Mouse (Mus musculus) adrenal gland, adult 18-20 months (tissue): ENCODE data around the gene Tnnc1. TPM values are rescaled to one million over a fixed set of nuclear protein-coding genes. Genes with fewer than 3 reads are reported as not detected.

Experiments
- DNase-seq, 2 experiments: peaks; one replicate each; pipeline ENCODE4 v3.0.0; 2021 to 2022; ENCODE audit warnings: low spot score in 2 of 2
- total RNA-seq, 2 experiments: library from RNA; stranded (reverse); gene quantifications; 1 replicate in 1 of 2; 2 replicates in 1 of 2; pipeline ENCODE4 v1.2.3; 2021

Tnnc1 gene
- total RNA-seq, 2 experiments from 2014 or later, result 0.74 to 1.7 TPM

DNA sequence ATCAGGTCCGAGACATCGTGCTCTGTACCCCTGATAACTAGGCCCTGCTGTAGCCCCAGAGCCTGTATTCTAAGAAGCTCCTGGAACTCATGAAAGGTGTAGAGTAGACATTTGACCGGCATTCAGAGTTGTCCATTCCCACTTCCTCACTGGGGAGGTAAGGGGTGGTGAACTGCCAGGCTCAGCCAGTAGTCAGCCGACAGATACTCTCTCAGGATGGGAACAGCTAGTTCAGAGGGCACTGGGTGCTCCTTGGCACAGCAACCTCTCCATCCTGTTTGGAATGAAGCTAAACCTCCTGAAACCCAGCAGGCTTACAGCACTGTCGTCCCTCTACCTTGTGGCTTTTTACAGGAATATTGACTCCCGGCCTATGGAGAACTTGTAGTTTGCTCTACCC lies 3.7 kb downstream of the Tnnc1 start:
- no peak for DNase-seq

DNA sequence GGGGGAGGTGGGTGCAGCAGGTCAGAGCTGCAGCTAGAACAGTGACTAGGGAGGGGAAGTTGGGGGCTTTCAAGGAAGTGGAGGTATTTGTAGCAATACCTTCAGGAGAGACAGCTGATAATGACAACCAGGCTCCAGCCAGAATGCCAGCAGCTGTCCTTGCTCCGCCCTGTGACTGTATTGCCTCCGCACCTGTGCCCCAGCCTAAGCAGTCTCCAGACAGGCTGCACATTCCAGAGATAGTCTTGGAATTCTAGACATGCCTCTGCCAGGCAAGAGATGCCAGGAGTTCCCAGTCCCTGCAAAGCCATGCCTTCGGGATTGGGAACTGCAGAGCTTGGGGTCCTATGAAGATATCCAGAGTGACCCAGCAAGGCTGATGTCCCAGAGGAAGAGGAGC lies 4.4 kb downstream of the Tnnc1 start:
- DNase-seq, result no peak

DNA sequence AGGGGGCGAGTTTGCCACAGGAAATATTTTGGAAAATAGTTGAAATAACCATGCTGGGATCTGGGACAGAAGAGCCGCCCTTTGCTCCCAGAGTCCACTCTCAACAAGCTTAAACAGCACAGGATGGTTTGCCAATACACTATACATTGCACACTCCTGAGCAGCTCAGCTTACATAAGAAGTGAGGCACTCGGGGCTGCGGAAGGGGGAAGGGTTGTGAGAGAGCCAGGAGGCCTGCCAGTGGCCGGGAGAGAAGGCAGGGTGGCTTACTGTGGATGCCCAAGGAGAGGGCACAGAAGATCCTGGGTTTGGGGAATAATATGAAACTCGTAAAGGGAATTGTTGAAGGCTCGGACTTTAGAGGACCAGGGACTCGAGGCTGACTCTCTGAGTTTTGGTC lies 5.8 kb downstream of the Tnnc1 start:
- no peak for DNase-seq

DNA sequence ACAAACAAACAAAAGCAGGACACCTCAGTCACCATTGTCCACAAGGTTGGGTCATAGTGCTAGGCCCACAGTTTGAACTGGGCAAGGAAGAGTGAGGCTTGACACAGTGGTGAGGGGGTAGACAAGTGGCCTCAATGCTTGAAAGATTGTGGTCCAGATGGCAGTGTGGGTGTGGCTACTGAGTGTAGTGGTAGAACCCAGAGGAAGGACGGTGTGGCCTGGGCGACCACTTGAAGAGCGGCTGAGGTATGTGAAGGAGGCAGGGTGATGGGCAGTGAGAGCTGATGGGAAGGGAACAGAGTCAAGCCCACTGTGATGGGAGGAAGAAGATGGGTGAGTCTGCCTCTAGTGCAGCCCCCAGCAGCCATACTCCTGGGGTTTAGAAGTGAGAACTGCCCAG lies 6.6 kb downstream of the Tnnc1 start:
- DNase-seq, result no peak

DNA sequence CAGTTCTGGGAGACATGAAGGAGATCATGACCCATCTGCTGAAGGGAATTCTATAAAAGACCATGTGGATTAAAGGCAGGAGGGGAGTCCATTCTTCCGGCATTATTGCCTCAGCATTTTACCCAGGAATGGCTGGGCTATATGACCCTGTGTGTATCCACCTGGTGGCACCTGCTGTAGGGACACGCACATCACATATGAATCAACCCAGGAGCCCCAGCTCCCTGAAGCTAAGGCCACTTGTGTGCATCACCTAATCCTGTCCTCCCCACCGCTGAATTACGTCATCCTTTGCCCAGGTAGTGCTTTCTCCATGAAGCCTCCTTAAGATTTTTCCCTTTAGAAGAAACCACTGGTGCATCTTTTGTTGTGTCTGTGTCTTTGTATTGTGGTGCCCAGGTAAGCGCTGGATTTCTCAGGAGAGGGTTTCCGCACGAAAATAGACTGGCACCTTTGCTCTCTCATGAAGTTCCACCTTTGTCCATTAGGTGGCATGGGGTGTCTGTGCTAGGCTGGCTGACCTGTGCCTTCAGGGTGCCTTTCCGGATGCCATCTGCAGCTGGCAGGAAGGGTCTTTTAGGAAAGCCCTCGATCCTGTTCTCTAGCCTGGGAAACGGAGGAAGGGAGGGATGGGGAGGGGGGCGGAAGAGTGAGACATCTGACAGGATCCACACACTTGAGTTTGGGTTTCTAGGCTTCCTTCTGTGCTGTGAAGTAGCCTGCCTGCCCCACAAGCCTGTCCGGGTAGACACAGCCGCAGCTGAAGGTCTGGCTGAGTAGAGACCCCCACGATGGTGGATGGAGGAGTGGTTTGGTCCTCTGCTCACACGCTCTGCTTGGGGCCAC lies 7.3 kb downstream of the Tnnc1 start:
- DNase-seq, result peak; percentile 51 to 61

DNA sequence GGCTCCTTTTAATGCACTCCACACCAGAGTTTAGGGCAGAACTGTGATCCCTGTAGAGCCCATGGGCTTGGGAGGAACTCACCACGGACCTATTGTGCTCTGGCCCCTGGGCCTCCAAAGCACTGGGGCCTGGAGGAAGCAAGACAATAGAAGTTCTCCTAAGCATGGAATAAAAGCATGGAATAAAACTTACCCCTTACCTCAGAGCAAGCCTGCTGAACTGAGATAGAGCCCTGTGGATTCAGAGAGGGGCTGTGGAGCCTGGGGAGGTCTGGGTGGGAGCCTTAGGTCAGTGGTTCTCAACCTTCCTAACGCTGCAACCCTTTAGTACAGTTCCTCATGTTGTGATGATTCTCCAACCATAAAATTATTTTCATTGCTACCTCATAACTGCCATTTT lies 8.7 kb downstream of the Tnnc1 start, which contains the start of gene Nisch:
Nisch (minus strand) TSS at position 101 of the 400 bp plus-strand sequence.
- DNase-seq, result no peak

DNA sequence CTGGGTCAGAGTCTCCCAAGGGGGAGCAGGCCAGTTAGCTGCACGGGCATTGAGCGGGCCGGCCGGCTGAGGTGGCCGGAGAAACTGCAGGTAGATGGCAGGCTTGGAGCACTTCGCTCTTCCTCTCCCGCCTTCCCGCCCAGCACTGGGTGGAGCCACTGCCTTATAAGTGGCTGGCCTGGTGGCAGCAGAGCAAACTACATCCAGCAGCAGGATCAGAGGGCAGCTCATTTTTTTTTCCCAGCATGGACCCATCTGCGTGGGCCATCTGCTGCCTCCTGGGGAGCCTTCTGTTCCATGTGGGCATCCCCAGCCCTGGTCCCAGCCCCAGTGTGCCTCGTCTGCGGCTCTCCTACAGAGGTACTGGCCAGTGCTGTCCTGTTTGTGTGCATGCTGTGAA lies 9.6 kb downstream of the Tnnc1 start, which contains the start of gene Sema3g:
Sema3g (plus strand) TSS at position 195 of the 400 bp plus-strand sequence.
- DNase-seq, result peak in 1 of 2 experiments; percentile 52

DNA sequence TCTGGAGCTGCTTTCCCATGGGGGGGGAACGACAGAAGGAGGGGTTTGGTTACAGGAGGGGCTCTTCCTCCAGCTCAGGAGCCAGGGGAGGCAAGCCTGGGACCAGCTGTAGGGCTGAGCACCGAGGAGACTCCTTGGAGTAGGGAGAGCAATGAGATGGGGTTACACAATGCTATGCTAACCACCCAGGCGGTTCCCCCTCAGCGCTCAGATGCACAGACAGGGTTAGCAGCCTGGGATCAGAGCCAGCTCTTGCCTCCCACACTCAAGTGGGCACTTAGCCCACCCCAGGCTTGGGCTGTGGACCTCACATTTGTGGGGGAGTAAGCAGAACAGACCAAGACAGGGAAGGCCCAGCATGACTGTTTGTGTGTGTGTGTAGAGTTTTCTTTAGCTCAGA lies 18.9 kb downstream of the Tnnc1 start:
- no peak for DNase-seq

DNA sequence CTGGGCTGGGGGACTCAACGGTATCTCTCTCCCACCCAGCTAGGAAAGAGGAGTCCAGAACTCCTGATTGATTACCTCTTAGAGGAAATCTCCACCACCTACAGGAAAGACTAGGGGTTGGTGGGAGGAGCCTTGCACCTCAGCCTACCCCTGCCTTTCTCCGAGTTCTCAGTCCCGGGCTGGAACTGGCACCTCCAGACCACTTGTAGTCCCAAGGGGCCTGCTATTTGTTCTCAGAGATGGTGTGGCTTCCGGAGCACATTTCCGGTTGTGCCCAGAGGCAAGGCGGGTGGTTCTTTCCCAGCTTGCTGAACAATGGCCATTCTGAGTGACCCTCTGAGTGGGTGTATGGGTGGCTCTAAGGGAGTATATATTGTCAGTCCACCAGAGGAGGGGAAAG lies 20.1 kb downstream of the Tnnc1 start:
- DNase-seq, result no peak

DNA sequence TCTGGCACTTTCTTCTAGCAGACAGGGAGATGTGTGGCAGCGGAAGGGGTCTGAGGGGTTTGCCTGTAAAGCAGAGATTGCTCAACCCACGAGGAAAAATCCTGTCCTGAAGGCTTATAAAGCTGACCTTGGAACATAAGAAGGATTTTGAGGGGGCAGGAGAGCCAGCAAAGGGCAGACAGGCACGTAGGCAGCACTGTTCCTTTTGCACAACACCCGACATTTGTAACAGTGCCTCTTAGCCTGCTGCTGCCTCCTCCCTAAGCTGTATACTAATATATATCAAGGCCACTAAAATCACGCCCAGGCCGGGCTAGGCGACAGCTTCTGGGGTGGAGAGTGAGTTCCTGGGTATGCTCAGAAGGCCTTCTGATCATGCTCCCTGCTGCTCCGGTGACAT lies 22.3 kb downstream of the Tnnc1 start:
- no peak for DNase-seq

DNA sequence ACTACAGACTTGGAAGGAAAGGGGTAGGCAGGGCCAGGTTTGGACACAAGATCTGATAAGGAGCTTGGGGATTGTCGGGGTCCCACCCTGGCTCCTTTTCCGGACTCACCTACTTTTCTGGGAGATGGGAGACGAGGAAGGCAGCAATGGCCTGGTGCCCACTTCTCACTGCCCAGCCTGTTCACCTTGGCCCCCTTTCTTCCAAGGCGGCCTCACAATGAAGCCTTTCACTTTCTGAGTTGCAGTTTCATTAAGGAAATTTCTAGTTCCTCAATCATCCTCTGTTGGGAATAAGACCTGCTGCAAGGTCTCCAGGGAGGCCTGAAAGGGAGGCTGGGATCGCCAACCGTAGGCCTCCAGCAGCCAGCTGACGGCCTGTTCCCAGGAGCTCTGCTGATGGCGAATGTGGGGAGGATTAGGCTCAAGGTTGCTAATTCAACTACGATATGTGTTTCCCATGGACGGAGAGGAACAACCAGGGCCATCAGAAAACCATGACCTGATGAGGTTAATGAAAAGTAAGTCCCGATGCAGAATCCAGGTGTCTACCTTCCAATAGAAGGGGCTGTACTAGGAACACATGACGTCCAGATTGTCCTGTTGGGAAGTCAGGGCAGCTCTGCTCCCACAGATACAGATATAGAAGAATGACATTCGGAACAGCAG lies 24.4 kb downstream of the Tnnc1 start:
- no peak for DNase-seq

DNA sequence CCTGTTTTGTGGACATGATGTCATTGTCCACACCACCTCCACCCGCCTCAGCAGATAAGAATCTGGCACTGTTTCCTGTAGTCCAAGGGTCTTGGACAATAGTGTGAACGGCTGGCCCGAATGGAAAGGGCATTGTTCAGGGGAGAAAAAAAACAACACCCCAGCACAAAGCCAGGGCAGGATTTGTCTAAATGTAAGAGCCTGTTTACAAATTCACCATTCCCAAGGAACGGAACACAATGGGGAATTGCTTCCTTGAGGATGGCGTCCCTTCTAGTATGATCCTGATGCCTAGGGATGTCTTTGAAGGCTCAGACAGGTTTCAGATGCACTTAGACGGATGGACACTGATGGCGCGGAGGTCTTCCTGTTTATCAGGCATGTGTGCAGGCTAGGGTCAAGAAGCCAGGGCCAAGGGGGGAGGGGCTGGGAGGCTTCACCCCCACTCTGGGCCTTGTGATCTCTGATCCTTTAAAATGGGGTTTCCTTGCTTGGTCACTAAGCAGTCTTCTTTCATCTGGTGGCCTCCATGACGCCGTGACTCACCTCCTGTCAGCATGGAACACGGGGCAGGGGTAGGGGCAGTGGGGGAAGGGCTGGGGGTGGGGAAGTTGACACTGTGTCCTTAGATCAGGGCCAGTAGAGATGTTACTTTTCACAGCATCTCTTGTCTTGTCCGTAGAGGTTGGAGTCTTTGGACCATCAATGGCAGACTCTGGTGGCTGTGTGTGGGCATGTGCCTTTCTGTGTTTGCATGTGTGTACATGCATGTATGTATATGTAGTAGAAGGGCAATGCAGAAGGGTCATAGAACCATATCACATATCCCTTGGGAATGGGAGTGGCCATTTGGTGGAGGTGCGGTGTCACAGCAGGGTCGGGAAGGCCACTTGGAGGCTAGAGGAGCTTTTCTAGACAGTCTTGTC lies 25.2 kb downstream of the Tnnc1 start:
- DNase-seq, result no peak

DNA sequence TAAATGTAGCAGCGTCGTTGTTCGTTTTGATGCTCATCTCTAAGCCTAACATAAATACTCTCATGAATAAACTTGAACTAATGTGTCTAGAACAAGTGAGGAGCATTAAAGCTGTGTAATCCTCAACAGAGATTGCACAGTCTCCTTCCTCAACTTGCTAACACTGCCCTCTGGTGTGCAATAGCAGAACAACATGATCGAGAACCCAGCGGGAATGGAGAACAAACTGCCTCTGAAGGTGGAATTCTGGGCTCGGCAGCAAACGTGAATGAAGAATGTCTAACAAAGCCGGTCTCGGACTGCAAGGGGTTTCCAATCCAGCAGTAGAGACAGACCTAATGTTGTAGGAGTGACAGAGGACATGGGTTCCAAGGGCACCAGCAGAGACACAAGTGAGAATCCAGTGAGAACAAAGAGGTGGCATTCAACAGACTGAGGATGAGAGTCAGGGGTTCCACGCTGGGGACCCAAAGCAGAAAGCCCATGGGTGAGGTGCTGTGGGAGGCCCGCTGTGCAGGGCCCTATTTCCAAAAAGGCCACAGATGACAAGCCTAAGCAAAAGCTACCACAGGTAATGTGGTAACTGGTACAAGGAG lies 26.0 kb downstream of the Tnnc1 start:
- DNase-seq, result peak; percentile 78 to 83

DNA sequence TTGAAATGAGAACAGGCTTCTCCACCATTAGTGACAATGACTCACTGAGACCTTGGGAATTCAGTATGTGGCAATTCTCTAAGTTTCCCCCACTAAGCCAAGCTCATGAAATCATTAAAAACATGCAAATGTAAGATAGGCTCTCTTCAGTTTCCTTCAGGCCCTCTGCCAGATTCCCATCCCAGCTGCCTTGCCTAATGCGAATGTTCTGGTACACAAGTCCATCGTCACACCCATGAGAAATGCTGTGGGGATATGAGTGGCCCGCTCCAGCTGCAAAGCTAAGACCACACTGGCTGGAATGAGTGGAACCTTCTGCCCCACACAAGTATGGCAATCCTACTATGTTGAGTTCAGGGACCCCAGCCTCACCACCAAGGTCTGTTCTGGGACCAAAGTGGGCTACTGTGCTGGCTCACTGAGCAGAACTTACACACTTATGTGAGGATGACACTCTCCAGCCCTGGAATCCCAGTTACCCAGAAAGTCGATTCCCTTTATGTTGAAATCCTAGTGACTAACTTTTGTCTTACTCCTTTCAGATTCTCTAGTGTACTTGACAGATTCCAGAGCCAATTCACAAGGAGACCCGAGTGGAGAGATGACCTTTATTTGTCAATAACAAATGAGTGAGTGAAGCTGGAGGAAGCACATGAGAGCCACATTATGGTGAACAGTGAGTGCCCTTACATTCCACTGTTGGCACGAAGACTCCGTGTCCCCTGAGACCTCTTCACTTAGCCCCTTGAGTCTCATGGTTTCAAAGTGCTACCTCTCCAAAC lies 29.2 kb downstream of the Tnnc1 start:
- peak in 1 of 2 experiments; percentile 28 for DNase-seq

DNA sequence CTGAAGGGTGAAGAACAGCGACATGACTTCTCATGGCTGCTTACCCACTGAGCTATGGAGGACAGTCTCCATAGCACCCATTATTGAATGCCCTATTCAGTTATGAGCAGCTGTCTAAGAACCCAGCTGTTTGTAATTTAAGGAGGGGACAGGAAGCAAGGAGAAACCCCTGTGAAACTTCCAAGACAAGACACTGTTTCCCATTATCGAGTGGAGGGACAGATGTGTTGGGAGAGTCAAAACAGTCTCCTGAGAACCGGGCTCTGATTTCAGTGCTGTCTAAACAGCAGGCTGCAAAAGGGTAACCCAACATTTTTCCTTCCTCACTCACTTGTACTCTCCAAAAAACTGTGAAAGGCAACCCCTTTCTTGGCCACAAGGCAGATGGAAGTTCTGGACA lies 32.4 kb downstream of the Tnnc1 start:
- DNase-seq, result no peak

DNA sequence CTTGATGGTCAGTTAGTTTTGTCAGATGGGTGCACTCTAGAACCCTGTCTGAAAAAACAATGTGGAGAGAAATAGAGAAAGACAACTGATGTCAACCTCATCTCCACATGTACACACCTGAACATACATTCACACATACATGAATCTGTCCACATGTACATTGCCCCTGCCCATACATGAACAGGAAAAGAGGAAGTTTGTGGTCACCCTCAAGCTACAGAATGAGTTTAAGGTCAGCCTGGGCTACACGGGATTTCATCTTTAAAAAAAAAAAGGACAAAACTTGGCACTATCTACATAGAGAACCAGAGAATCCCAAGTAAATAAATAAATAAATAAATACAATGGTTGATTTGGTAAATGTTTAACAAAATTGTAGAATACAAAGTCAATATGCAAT lies 36.7 kb downstream of the Tnnc1 start:
- no peak for DNase-seq

DNA sequence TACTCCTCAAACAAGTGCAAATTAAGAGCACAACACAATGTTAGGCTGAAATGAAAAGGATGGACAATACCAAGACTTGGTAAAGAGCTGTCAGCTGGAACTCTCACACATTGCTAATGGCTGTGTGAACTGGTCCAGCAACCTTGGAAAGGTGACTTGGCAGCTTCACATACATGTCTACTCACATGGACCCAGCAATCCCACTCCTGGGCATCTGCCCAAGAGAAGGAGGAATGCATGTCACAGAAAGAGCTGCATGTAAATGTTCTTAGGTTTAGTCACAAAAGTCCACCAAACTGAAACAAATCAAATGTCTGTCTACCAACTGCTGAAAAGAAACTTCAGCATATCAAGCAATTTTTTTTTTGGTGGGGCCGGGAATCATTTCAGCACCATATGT lies 37.8 kb downstream of the Tnnc1 start:
- no peak for DNase-seq

DNA sequence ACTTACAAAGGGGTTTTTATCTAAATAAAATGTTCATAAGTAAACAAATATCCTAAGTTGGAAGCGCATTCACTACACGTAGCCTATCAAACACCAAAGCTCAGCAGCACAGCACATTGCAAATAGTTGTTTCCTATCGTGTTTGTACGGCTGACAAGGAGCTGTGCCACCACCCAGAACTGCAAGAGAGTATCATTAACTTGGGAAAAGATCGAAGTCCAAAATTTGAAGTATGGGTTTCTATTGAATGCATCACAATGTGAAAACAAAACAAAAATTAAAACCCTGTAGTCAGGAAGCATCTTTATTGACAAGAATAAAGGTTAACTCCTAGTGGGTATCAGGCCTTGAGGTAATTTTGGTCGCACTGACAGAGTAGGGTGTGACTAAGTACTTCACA lies 40.3 kb downstream of the Tnnc1 start:
- no peak for DNase-seq

DNA sequence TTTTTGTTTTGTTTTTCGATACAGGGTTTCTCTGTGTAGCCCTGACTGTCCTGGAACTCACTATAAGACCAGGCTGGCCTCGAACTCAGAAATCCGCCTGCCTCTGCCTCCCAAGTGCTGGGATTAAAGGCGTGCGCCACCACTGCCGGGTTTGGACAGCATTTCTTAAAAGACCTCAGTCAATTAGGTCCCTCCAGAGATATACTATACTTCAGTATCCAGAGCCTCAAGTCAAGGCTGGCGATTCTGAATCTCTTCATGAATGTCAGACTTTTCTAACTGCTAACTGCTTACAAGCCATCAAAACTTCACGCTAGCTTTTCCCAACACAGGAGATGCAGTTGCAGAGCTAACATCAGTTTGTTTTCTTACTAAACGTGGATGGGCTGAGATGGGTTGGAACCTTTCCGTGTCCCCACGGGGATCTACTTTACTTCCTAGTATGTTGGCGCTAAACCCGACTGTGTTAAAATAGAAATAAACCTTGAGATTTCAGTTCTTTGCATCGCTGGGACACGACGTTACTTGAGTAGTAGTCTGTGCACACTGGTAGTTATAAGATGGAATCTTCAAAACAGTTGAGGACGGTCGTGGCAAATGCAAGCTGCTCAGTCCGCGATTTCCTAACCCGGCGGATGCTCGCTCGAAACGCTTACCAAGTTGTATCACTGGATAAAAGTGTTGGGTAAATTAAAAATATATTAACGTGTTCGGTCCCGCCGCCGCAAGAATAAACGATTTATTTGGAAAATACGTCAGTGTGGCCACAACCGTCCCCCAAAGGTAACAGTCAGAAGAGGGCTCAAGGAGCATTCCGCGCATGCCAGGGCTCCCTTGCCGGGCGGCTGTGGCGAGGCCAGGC lies 42.3 kb downstream of the Tnnc1 start:
- no peak for DNase-seq
